Mouse (Mus musculus): ENCODE measurements around the gene Vmn2r34. TPM values are rescaled to one million over a fixed set of nuclear protein-coding genes. Genes with fewer than 3 reads are reported as not detected.
"Not testable (repeated sequence)": the region's sequence is repeated elsewhere in the genome, so short reads cannot be mapped to it uniquely, and the experiment has no call there.

Gene Vmn2r34
- not detected in 2 replicates for polyA plus RNA-seq (2014; fragmentation: Nextera tagmentation; extraction: Ambion mirVana)

- not testable (repeated sequence) for H3K27me3 ChIP-seq (replicated peaks; ENCODE audit: control insufficient read depth, insufficient read depth, low read length); H3K27ac ChIP-seq (ENCODE audit: low read depth, low read length); H3K9ac ChIP-seq (ENCODE audit: low read length); DNase-seq (ENCODE audit: low spot score); H3K4me3 ChIP-seq (ENCODE audit: low read depth, low read length); H3K9me3 ChIP-seq (replicated peaks; ENCODE audit: control insufficient read depth, low read length); ATAC-seq; H3K36me3 ChIP-seq (ENCODE audit: control insufficient read depth, insufficient read depth, low read length); H3K4me2 ChIP-seq (ENCODE audit: low read length); H3K4me1 ChIP-seq (ENCODE audit: control insufficient read depth, insufficient read depth, low read length)
- no CpG with 5 or more reads among the region's 2 CpGs for WGBS
Observed at GRCm38 (mm10) chr7:7689413-7689812, at the start of gene Vmn2r34. Gene Vmn2r34, minus strand, starts transcription at chr7:7689513.

- H3K4me2 ChIP-seq (ENCODE audit: low read length); H3K27me3 ChIP-seq (replicated peaks; ENCODE audit: control insufficient read depth, insufficient read depth, low read length); H3K4me3 ChIP-seq (ENCODE audit: low read depth, low read length); DNase-seq (ENCODE audit: low spot score); H3K27ac ChIP-seq (ENCODE audit: low read depth, low read length); H3K36me3 ChIP-seq (ENCODE audit: control insufficient read depth, insufficient read depth, low read length); H3K4me1 ChIP-seq (ENCODE audit: control insufficient read depth, insufficient read depth, low read length); H3K9me3 ChIP-seq (replicated peaks; ENCODE audit: control insufficient read depth, low read length); ATAC-seq; H3K9ac ChIP-seq (ENCODE audit: low read length): not testable (repeated sequence)
- 82% methylated on average over 2 of the region's 2 CpGs for WGBS
Observed at GRCm38 (mm10) chr7:7674032-7674431, 15.3 kb downstream of the Vmn2r34 start.

Other genes with a start within 250 kb of the Vmn2r34 start
- not detected in 2 replicates for gene Vmn2r32, start 209.5 kb downstream of the Vmn2r34 start, polyA plus RNA-seq (2014; fragmentation: Nextera tagmentation; extraction: Ambion mirVana)
- gene Vmn2r33, start 122.7 kb downstream of the Vmn2r34 start, polyA plus RNA-seq (2014; fragmentation: Nextera tagmentation; extraction: Ambion mirVana): not detected in 2 replicates
- gene Vmn2r35, start 130.4 kb upstream of the Vmn2r34 start, polyA plus RNA-seq (2014; fragmentation: Nextera tagmentation; extraction: Ambion mirVana): not detected in 2 replicates
- not detected in 2 replicates for gene Vmn2r36, start 213.0 kb upstream of the Vmn2r34 start, polyA plus RNA-seq (2014; fragmentation: Nextera tagmentation; extraction: Ambion mirVana)

All from forebrain, embryonic 14.5 days (tissue).